In the genomic region with DNA sequence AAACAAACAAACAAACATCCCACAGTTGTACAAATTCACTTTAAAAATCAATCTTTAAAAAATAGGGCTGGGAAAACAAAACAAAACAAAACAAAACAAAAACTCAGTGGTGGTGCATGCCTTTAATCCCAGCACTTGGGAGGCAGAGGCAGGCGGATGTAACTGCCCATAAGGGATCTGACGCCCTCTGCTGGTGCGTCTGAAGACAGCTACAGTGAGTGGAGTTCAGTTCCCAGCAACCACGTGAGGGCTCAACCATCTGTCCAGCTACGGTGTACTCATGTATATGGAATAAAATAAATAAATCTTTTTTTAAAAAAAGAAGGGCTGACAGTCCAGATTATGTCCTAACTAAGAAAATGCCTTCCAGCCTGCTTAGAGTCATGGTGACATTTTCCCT, we compare ENCODE assay signal across 11 mouse cellular contexts. TPM values are rescaled to one million over a fixed set of nuclear protein-coding genes. Genes with fewer than 3 reads are reported as not detected.
A peak's percentile ranks its signal among the peaks of the same experiment; 100 is the strongest.
DNase-seq lines count a peak whose midpoint lies in the region; ATAC-seq and TF ChIP-seq lines count a peak whose summit lies in the region.
"Had no signal": no experiment of that assay in that cellular context is flagged by ENCODE, and none has a peak within 500 bp of the region (broad histone marks: within the 10 kb centered on the region; RNA-seq: fewer than 3 reads in every experiment).

No protein-coding gene starts in this region.

- H3K27me3 ChIP-seq in kidney, postnatal 0 days (ENCODE audit: insufficient read depth, low read length) = no peaks in the 10 kb centered on the region
- no peaks in the 10 kb centered on the region for H3K27me3 ChIP-seq in E14TG2a.4 (ENCODE audit: insufficient read depth, low read length)
- no peaks in the 10 kb centered on the region for H3K27me3 ChIP-seq in small intestine, adult 2 months (ENCODE audit: control insufficient read depth, insufficient read depth, low read length)
- no peaks in the 10 kb centered on the region for H3K27me3 ChIP-seq in hindbrain, embryonic 14.5 days (ENCODE audit: control insufficient read depth, insufficient read depth, low read length)
- H3K27me3 ChIP-seq: intestine, embryonic 15.5 days; megakaryocyte, embryonic 14.5 days had no signal

- no peak overlapping the region for H3K27ac ChIP-seq in kidney, postnatal 0 days
- H3K27ac ChIP-seq in small intestine, adult 2 months (ENCODE audit: insufficient read depth, low read depth, low read length) = no peak overlapping the region
- no peak overlapping the region for H3K27ac ChIP-seq in hindbrain, embryonic 14.5 days
- H3K27ac ChIP-seq: heart, embryonic 10.5 days; intestine, embryonic 15.5 days had no signal

- no peaks in the 10 kb centered on the region for H3K4me1 ChIP-seq in kidney, postnatal 0 days (replicated peaks; ENCODE audit: insufficient read depth, low read length)
- peaks cover 15% of the 10 kb centered on the region for H3K4me1 ChIP-seq in E14TG2a.4 (replicated peaks; ENCODE audit: low read depth, low read length)
- no peaks in the 10 kb centered on the region for H3K4me1 ChIP-seq in small intestine, adult 2 months (ENCODE audit: control insufficient read depth, insufficient read depth, insufficient read length, low read length)
- H3K4me1 ChIP-seq in hindbrain, embryonic 14.5 days (replicated peaks; ENCODE audit: control insufficient read depth, insufficient read depth, low read length) = no peaks in the 10 kb centered on the region
- H3K4me1 ChIP-seq: heart, embryonic 10.5 days; intestine, embryonic 15.5 days had no signal

- H3K36me3 ChIP-seq in kidney, postnatal 0 days (ENCODE audit: insufficient read depth, low read length) = peaks cover 6% of the 10 kb centered on the region; the same call in 1 of the 2 replicates
- H3K36me3 ChIP-seq in E14TG2a.4 (ENCODE audit: insufficient read depth, low read length) = peaks cover 20% of the 10 kb centered on the region
- H3K36me3 ChIP-seq in small intestine, adult 2 months (ENCODE audit: control insufficient read depth, insufficient read depth, low read length) = peaks cover 7% of the 10 kb centered on the region; the same call in 1 of the 2 replicates
- H3K36me3 ChIP-seq in hindbrain, embryonic 14.5 days (replicated peaks; ENCODE audit: control insufficient read depth, insufficient read depth) = peaks cover 26% of the 10 kb centered on the region

- no peak overlapping the region for H3K4me3 ChIP-seq in kidney, postnatal 0 days (replicated peaks; ENCODE audit: low read depth, low read length)
- H3K4me3 ChIP-seq in E14TG2a.4 (replicated peaks; ENCODE audit: low read length) = no peak overlapping the region
- no peak overlapping the region for H3K4me3 ChIP-seq in small intestine, adult 2 months (ENCODE audit: low read depth, low read length)
- no peak overlapping the region for H3K4me3 ChIP-seq in hindbrain, embryonic 14.5 days (replicated peaks; ENCODE audit: low read length)
- H3K4me3 ChIP-seq: heart, embryonic 10.5 days; intestine, embryonic 15.5 days; megakaryocyte, embryonic 14.5 days had no signal

- no peak for DNase-seq in kidney, postnatal 0 days (ENCODE audit: low spot score)
- DNase-seq in kidney, adult 9 months = no peak
- DNase-seq in Muller cell, postnatal 12 days (ENCODE audit: inconsistent ontology term) = no peak
- no peak for DNase-seq in hindbrain, embryonic 14.5 days (ENCODE audit: low spot score)
- no peak for DNase-seq in kidney, postnatal 14 days

- no peaks in the 10 kb centered on the region for H3K9me3 ChIP-seq in kidney, postnatal 0 days (replicated peaks; ENCODE audit: low read length)
- no peaks in the 10 kb centered on the region for H3K9me3 ChIP-seq in E14TG2a.4 (ENCODE audit: low read length)
- H3K9me3 ChIP-seq in hindbrain, embryonic 14.5 days (ENCODE audit: control insufficient read depth, low read length) = no peaks in the 10 kb centered on the region
- H3K9me3 ChIP-seq: heart, embryonic 10.5 days; intestine, embryonic 15.5 days; megakaryocyte, embryonic 14.5 days had no signal

- TF ChIP-seq POLR2A in small intestine, adult 2 months (IDR thresholded peaks at IDR 0.05; ENCODE audit: low read depth, low read length) = no peak

- WGBS in kidney, postnatal 0 days = 73% methylated on average over 5 of the region's 5 CpGs
- 69% methylated on average over 5 of the region's 5 CpGs for WGBS in small intestine, adult 2 months
- 72% methylated on average over 5 of the region's 5 CpGs for WGBS in hindbrain, embryonic 14.5 days

- H3K4me2 ChIP-seq in kidney, postnatal 0 days (ENCODE audit: low read length) = no peak overlapping the region
- no peak overlapping the region for H3K4me2 ChIP-seq in hindbrain, embryonic 14.5 days (replicated peaks)
- H3K4me2 ChIP-seq: intestine, embryonic 15.5 days had no signal

- peak; percentile 37; the same call in 1 of the 2 replicates for TF ChIP-seq CTCF in kidney, postnatal 0 days (IDR thresholded peaks at IDR 0.05; ENCODE audit: low read depth)
- peak; percentile 58 for TF ChIP-seq CTCF in E14TG2a.4 (conservative IDR thresholded peaks at IDR 0.05; ENCODE audit: low read length)
- peak; percentile 52; the same call in 1 of the 2 replicates for TF ChIP-seq CTCF in small intestine, adult 2 months (IDR thresholded peaks at IDR 0.05; ENCODE audit: extremely low read depth, insufficient read length, insufficient replicate concordance, low read depth, low read length)

- no peak overlapping the region for H3K9ac ChIP-seq in kidney, postnatal 0 days (ENCODE audit: low read depth, low read length)
- no peak overlapping the region for H3K9ac ChIP-seq in hindbrain, embryonic 14.5 days
- H3K9ac ChIP-seq: intestine, embryonic 15.5 days had no signal

- ATAC-seq in kidney, postnatal 0 days (replicated peaks; ENCODE audit: low FRiP score, low read depth) = no peak
- ATAC-seq in erythroblast, adult 5-6 weeks (replicated peaks; ENCODE audit: low FRiP score, poor library complexity, severe bottlenecking) = peak; percentile 77
- ATAC-seq in hindbrain, embryonic 14.5 days (ENCODE audit: low FRiP score) = no peak
- ATAC-seq: intestine, embryonic 15.5 days had no signal

RNA-seq across cellular contexts. Expression of a gene that starts 18.9 kb away (rescaled TPM):
- polyA plus RNA-seq in kidney, postnatal 0 days (2015; fragmentation: Nextera tagmentation; extraction: Ambion mirVana) = 20.1 and 23.5 TPM in 2 replicates
- total RNA-seq in erythroblast, adult 5-6 weeks (2015; ENCODE audit: low replicate concordance) = 8.4 and 12.3 TPM in 2 replicates
- 3.2 and 9.5 TPM in 2 replicates for total RNA-seq in erythroblast, adult 5-6 weeks (2017; ENCODE audit: low replicate concordance)
- polyA plus RNA-seq in small intestine, adult 2 months (2012; rRNA removed) = 0.74 and 1.1 TPM in 2 replicates
- 11.8 and 13.9 TPM in 2 replicates for polyA plus RNA-seq in hindbrain, embryonic 14.5 days (2014; fragmentation: Nextera tagmentation; extraction: Ambion mirVana)

RNA-seq across cellular contexts. Expression of a gene that starts 20.3 kb away (rescaled TPM):
- polyA plus RNA-seq in kidney, postnatal 0 days (2015; fragmentation: Nextera tagmentation; extraction: Ambion mirVana) = 49.5 and 56.9 TPM in 2 replicates
- 18.6 and 22.2 TPM in 2 replicates for total RNA-seq in erythroblast, adult 5-6 weeks (2015; ENCODE audit: low replicate concordance)
- total RNA-seq in erythroblast, adult 5-6 weeks (2017; ENCODE audit: low replicate concordance) = 19.2 and 21.2 TPM in 2 replicates
- polyA plus RNA-seq in small intestine, adult 2 months (2012; rRNA removed) = 9.7 and 26.3 TPM in 2 replicates
- polyA plus RNA-seq in hindbrain, embryonic 14.5 days (2014; fragmentation: Nextera tagmentation; extraction: Ambion mirVana) = 130 and 144 TPM in 2 replicates

RNA-seq across cellular contexts. Expression of a gene that starts 29.2 kb away (rescaled TPM):
- 105 and 117 TPM in 2 replicates for polyA plus RNA-seq in kidney, postnatal 0 days (2015; fragmentation: Nextera tagmentation; extraction: Ambion mirVana)
- 12.3 and 19.0 TPM in 2 replicates for total RNA-seq in erythroblast, adult 5-6 weeks (2015; ENCODE audit: low replicate concordance)
- 29.1 and 35.3 TPM in 2 replicates for total RNA-seq in erythroblast, adult 5-6 weeks (2017; ENCODE audit: low replicate concordance)
- polyA plus RNA-seq in small intestine, adult 2 months (2012; rRNA removed) = 30.0 and 56.7 TPM in 2 replicates
- polyA plus RNA-seq in hindbrain, embryonic 14.5 days (2014; fragmentation: Nextera tagmentation; extraction: Ambion mirVana) = 110 and 111 TPM in 2 replicates

RNA-seq across cellular contexts. Expression of a gene that starts 34.6 kb away (rescaled TPM):
- 64.6 and 67.3 TPM in 2 replicates for polyA plus RNA-seq in kidney, postnatal 0 days (2015; fragmentation: Nextera tagmentation; extraction: Ambion mirVana)
- 22.3 and 24.5 TPM in 2 replicates for total RNA-seq in erythroblast, adult 5-6 weeks (2015; ENCODE audit: low replicate concordance)
- 23.3 and 40.4 TPM in 2 replicates for total RNA-seq in erythroblast, adult 5-6 weeks (2017; ENCODE audit: low replicate concordance)
- polyA plus RNA-seq in small intestine, adult 2 months (2012; rRNA removed) = 5.2 and 8.9 TPM in 2 replicates
- 63.4 and 70.6 TPM in 2 replicates for polyA plus RNA-seq in hindbrain, embryonic 14.5 days (2014; fragmentation: Nextera tagmentation; extraction: Ambion mirVana)
